ENCODE assay signal across 21 mouse cellular contexts in the genomic region with DNA sequence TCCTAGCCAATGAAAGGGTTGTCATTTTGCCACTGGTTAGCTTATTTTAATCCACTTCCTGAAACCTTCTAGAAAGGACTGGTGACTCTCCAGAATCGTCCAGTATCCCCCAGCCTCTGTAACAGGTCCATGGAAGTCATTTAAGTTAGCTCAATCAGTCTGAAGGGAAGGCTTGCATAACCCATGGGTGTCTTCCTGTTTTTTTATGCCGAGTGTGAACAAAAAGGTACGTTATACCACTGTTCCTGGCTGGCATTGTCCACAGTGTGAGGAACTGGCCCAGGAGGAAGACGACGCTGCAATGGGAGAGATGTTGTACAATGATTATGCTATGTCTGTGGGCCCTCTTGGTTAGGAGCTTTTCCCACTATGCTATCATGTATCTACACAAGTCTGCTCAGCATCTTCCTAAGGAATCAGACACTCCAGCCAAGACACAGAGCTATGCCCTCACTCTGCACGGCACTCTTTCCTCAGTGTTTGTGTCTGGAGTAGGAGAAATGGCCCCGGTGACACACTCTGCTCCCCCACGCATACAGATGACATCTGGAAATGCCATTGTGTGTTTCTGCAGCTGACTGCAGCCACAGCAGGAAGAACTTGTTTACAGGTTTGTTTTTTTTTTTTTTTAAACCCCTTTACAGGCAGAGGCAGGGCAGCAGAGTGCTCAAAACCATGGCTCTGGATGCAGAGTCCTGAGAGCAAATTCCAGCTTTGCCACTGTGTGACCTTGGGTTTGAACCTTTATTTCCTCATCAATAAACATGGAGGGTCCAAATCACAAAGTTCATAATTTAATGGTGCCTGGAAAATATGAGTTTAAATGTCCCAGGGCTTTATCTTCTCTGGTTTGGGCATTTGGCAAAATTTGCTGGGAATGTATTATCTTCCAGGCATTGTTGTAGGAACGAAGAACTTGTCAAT. TPM values are rescaled to one million over a fixed set of nuclear protein-coding genes. Genes with fewer than 3 reads are reported as not detected.
DNase-seq lines count a peak whose midpoint lies in the region; ATAC-seq and TF ChIP-seq lines count a peak whose summit lies in the region.
"Had no signal": no experiment of that assay in that cellular context is flagged by ENCODE, and none has a peak within 500 bp of the region (broad histone marks: within the 10 kb centered on the region; RNA-seq: fewer than 3 reads in every experiment).

No protein-coding gene starts in this region.

- H3K9me3 ChIP-seq in heart, embryonic 12.5 days (replicated peaks), result no peaks in the 10 kb centered on the region
- no peaks in the 10 kb centered on the region for H3K9me3 ChIP-seq in lung, postnatal 0 days (ENCODE audit: low read length)
- H3K9me3 ChIP-seq: embryonic facial prominence, embryonic 15.5 days; forebrain, embryonic 10.5 days; midbrain, embryonic 10.5 days; neural tube, embryonic 13.5 days had no signal

- no peak overlapping the region for H3K4me3 ChIP-seq in heart, embryonic 12.5 days
- H3K4me3 ChIP-seq in lung, postnatal 0 days (ENCODE audit: low read depth, low read length), result no peak overlapping the region
- H3K4me3 ChIP-seq in lung, adult 2 months (replicated peaks; ENCODE audit: extremely low read depth, low read depth, low read length), result no peak overlapping the region
- H3K4me3 ChIP-seq: embryonic facial prominence, embryonic 15.5 days; forebrain, embryonic 10.5 days; midbrain, embryonic 10.5 days; neural tube, embryonic 13.5 days had no signal

- H3K9ac ChIP-seq in heart, embryonic 12.5 days, result no peak overlapping the region
- H3K9ac ChIP-seq in lung, postnatal 0 days (replicated peaks; ENCODE audit: low read depth), result 0 out of 2 replicates have a peak overlapping the region, but pooled peaks have one; percentile 5
- H3K9ac ChIP-seq: embryonic facial prominence, embryonic 15.5 days; liver, postnatal 0 days; neural tube, embryonic 13.5 days had no signal

- H3K27ac ChIP-seq in heart, embryonic 12.5 days (ENCODE audit: poor library complexity, severe bottlenecking), result no peak overlapping the region
- no peak overlapping the region for H3K27ac ChIP-seq in lung, postnatal 0 days (ENCODE audit: low read length)
- H3K27ac ChIP-seq: embryonic facial prominence, embryonic 15.5 days; forebrain, embryonic 10.5 days; hindbrain, postnatal 0 days; midbrain, embryonic 10.5 days; neural tube, embryonic 13.5 days had no signal

- peak; percentile 61 to 77 for DNase-seq in heart, adult 18-20 months
- DNase-seq in lung, postnatal 0 days (ENCODE audit: low spot score), result peak; percentile 32
- DNase-seq in lung, adult 2 months, result no peak
- peak; percentile 52 for DNase-seq in lung, postnatal 36 days
- DNase-seq in adrenal gland, postnatal 10 days, result no peak
- no peak for DNase-seq in right cerebral cortex, postnatal 36 days (ENCODE audit: low spot score in 2 of 2)
- DNase-seq: adrenal gland, postnatal 36 days; B cell, adult 2 months; cerebellum, adult 9-10 months; embryo, embryonic 11 days; gastrocnemius, postnatal 36 days; kidney, adult 11 months; liver, postnatal 0 days; right cerebral cortex, postnatal 4 days; thymus, postnatal 4 days had no signal

- 52% methylated on average over 9 of the region's 9 CpGs for WGBS in heart, embryonic 12.5 days
- 50% methylated on average over 9 of the region's 9 CpGs for WGBS in lung, postnatal 0 days
- WGBS in lung, adult 2 months, result 48% methylated on average over 9 of the region's 9 CpGs

- 0 out of 2 replicates have a peak, but pooled peaks cover 5% of the 10 kb centered on the region for H3K27me3 ChIP-seq in heart, embryonic 12.5 days (replicated peaks)
- H3K27me3 ChIP-seq in lung, postnatal 0 days (replicated peaks; ENCODE audit: insufficient read depth, low read length), result no peaks in the 10 kb centered on the region
- H3K27me3 ChIP-seq: embryonic facial prominence, embryonic 15.5 days; neural tube, embryonic 13.5 days had no signal

- peaks cover 4% of the 10 kb centered on the region; the same call in 1 of the 2 replicates for H3K4me1 ChIP-seq in heart, embryonic 12.5 days (replicated peaks)
- no peaks in the 10 kb centered on the region for H3K4me1 ChIP-seq in lung, postnatal 0 days (ENCODE audit: insufficient read depth, low read depth, low read length)
- peaks cover 7% of the 10 kb centered on the region for H3K4me1 ChIP-seq in lung, adult 2 months (ENCODE audit: control insufficient read depth, insufficient read depth, low read length)
- H3K4me1 ChIP-seq: embryonic facial prominence, embryonic 15.5 days; midbrain, embryonic 10.5 days; neural tube, embryonic 13.5 days had no signal

- TF ChIP-seq CTCF in lung, postnatal 0 days (IDR thresholded peaks at IDR 0.05), result no peak
- no peak for TF ChIP-seq CTCF in lung, adult 2 months (IDR thresholded peaks at IDR 0.05; ENCODE audit: insufficient read depth, low read length)

- TF ChIP-seq EP300 in lung, postnatal 0 days (IDR thresholded peaks at IDR 0.05), result peak; percentile 73

- no peak for ATAC-seq in heart, embryonic 12.5 days (ENCODE audit: insufficient number of reproducible peaks, low FRiP score)
- ATAC-seq in lung, postnatal 0 days, result peak; percentile 67
- ATAC-seq: hindbrain, postnatal 0 days; liver, postnatal 0 days had no signal

- no peak overlapping the region for H3K4me2 ChIP-seq in heart, embryonic 12.5 days
- no peak overlapping the region for H3K4me2 ChIP-seq in lung, postnatal 0 days (replicated peaks; ENCODE audit: low read depth, low read length)
- H3K4me2 ChIP-seq: embryonic facial prominence, embryonic 15.5 days; neural tube, embryonic 13.5 days had no signal

- no peak for TF ChIP-seq POLR2A in lung, adult 2 months (IDR thresholded peaks at IDR 0.05; ENCODE audit: borderline replicate concordance, extremely low read depth, low read depth, low read length)

- H3K36me3 ChIP-seq in heart, embryonic 12.5 days, result no peaks in the 10 kb centered on the region
- no peaks in the 10 kb centered on the region for H3K36me3 ChIP-seq in lung, postnatal 0 days (ENCODE audit: insufficient read depth, low read length)
- H3K36me3 ChIP-seq: embryonic facial prominence, embryonic 15.5 days; forebrain, embryonic 10.5 days; midbrain, embryonic 10.5 days; neural tube, embryonic 13.5 days had no signal

RNA-seq across cellular contexts. Expression of gene Klf9, which starts 15.5 kb away (rescaled TPM):
- total RNA-seq in heart, adult 18-20 months (2021), result 100 to 1,000 TPM in 1 of 2 experiments, 10 to 100 TPM in 1; 98.5 to 136 TPM
- 2.1 TPM in 2 replicates for polyA plus RNA-seq in heart, embryonic 12.5 days (2016; fragmentation: Nextera tagmentation; extraction: Ambion mirVana)
- 28.8 and 46.2 TPM in 2 replicates for polyA plus RNA-seq in lung, postnatal 0 days (2015; fragmentation: Nextera tagmentation; extraction: Ambion mirVana)
- 46.9 and 97.8 TPM in 2 replicates for polyA plus RNA-seq in lung, adult 2 months (2012; rRNA removed)
- 100 to 1,000 TPM in 1 of 2 experiments, 10 to 100 TPM in 1; 61.3 to 109 TPM for total RNA-seq in adrenal gland, postnatal 10 days (2021)

Comparison
In these comparisons a context has a peak if more than half of its experiments do, and no peak if none do; other contexts are left out.
1. DNase-seq: peak in heart, adult 18-20 months (2 of 2), lung, postnatal 0 days (single experiment) and lung, postnatal 36 days (single experiment); none in lung, adult 2 months (single experiment), adrenal gland, postnatal 10 days (single experiment) and right cerebral cortex, postnatal 36 days (0 of 2).